Mouse (Mus musculus): Measurements from ENCODE around the gene Serpinb6d.

Serpinb6d gene

GRCm38 (mm10) chr13:33661105-33661504, at the start of gene Serpinb6d:
Serpinb6d (plus strand) TSS chr13:33661405.
- no peak for DNase-seq (ENCODE audit: low spot score in 2 of 2)

- DNase-seq (ENCODE audit: low spot score in 2 of 2), result no peak
Observed at GRCm38 (mm10) chr13:33622921-33623320, 38.3 kb upstream of the Serpinb6d start.

- DNase-seq (ENCODE audit: low spot score in 2 of 2), result no peak
Observed at GRCm38 (mm10) chr13:33642540-33642939, 18.7 kb upstream of the Serpinb6d start.

GRCm38 (mm10) chr13:33662550-33662949, 1.3 kb downstream of the Serpinb6d start:
- DNase-seq (ENCODE audit: low spot score in 2 of 2), result no peak

GRCm38 (mm10) chr13:33720296-33720695, 59.1 kb downstream of the Serpinb6d start:
- no peak for DNase-seq (ENCODE audit: low spot score in 2 of 2)
